Mouse (Mus musculus) cerebellum, adult 11 months (tissue): ENCODE data around the gene Cyp3a57.
"Not testable (repeated sequence)": the region's sequence is repeated elsewhere in the genome, so short reads cannot be mapped to it uniquely, and the experiment has no call there.

Experiments used
- DNase-seq: peaks from one replicate; pipeline ENCODE4 v3.0.0; 2022

Cyp3a57 gene

GRCm38 (mm10) chr5:145344941-145345340 is at the start of gene Cyp3a57:
Gene Cyp3a57 (plus strand): TSS chr5:145345279.
- no peak for DNase-seq

DNA sequence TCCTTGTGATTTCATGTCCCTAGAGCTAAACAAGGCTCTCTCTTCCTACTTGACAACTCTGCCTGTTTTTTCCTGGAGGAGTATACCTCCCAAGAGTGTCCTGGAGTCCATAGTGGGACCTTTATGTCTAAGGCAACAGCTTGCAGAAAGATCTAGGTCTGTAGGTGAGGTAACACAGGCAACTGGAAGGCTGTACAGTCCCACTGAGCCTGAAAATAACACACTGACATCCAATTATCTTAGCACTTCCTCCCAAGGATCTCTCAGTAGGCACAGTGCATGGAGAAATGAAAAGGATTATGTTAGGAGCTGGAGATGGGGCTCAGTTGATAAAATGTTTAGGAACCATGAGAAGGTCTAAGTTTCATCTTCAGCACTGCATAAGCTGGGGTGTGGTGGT is 44.6 kb upstream of the Cyp3a57 start:
- DNase-seq = no peak

- not testable (repeated sequence) for DNase-seq
These were observed 43.3 kb upstream of the Cyp3a57 start for GRCm38 (mm10) chr5:145301796-145302195.

- no peak for DNase-seq
These were observed 42.7 kb upstream of the Cyp3a57 start for GRCm38 (mm10) chr5:145302424-145302823.

- DNase-seq = not testable (repeated sequence)
These were observed 38.1 kb upstream of the Cyp3a57 start for GRCm38 (mm10) chr5:145306953-145307352.

DNA sequence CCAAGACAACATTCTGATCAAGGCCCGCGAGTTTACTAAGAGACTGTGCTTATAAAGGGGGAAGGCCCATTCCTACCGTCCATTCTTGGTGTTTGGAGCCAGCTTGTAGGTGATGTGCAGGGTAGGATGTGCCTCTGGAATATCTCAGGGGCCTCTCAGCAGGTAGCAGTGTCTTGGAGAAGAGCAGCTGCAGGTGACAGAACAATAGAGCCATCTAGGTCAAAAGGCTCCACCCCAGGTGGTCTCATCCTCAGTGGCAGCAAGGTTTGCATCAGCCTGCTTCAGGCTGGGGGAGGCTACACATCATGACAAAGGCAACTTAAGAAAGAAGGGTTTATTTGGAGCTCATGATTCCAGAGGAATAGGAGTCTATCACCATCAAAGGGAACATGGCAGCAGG is 37.3 kb upstream of the Cyp3a57 start:
- DNase-seq = not testable (repeated sequence)

DNA sequence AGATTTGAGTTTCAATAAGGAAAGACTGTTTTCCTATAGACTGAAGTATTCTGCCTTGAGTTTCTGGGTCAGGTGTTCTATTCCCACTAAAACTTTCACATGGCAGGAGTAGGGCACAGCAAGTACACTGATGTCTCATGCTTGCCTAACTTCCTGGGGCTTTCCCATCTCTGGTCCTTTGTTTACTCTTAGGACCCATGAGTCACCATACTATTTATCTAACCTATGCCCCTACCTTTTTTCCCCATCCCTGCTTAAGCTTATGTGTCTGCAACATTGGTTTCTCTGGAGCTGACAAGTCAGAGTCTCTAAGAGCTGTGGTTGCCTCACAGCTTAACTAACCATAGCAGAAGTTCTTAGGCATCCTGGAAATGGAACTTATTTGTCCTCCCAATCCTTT is 31.2 kb upstream of the Cyp3a57 start:
- DNase-seq = no peak

- no peak for DNase-seq
These were observed 27.9 kb upstream of the Cyp3a57 start for GRCm38 (mm10) chr5:145317141-145317540.

DNA sequence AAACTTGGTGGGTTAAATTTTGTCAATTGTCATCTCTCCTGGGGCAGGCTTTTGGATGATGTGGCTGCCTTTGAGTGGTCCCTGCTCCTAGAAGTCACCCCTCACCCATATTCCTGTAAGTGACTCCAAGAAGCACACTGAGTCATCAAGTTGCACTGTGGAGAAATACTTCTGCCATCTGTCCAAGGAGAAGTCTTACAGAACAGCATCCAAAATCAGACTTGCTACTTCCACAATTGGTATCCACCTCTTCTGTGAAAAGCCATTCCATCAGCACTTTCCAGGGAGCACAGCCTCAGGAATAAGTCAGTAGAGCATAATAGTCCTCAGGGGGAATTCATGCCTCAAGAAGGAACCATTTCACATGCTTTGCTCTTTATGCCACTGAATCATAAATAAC is 6.3 kb upstream of the Cyp3a57 start:
- not testable (repeated sequence) for DNase-seq

DNA sequence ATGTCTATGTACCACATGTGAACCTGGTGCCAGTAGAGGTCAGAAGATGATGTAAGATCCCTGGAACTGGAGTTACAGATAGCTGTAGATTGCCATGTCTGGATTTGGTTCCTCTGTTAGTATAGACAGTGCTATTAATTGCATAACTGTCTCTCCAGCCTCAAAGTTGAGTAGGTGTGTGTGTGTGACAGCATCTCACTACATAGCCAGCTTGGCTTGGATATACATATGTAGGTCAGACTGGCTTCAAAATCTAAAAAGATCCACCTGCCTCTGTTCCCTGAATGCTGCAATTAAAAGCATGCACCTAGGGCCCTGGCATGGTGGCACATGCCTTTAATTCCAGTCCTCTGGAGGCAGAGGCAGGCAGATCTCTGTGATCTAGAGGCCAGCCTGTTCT is 4.6 kb downstream of the Cyp3a57 start:
- DNase-seq = no peak

- no peak for DNase-seq
These were observed 8.0 kb downstream of the Cyp3a57 start for GRCm38 (mm10) chr5:145353081-145353480.

GRCm38 (mm10) chr5:145415416-145415815 is 70.3 kb downstream of the Cyp3a57 start:
- DNase-seq = not testable (repeated sequence)

GRCm38 (mm10) chr5:145422287-145422686 is 77.2 kb downstream of the Cyp3a57 start:
- no peak for DNase-seq

DNA sequence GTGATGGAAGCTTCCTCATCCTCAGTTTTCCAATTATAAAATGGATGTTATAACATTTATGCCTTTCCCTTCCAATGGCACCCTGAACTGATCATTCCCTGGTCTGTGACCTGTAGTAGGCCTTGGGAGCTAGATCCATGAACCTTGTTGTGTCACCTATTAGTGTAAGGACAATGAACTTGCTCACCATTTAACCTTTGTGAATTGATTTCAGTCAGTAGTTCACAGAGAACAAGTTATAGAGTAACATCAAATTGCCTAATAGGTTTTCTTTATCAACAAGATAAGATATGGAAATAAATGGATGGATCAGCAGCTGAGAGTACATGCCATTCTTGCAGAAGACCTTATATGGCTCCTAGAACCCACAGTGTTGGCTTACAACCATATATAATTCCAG is 85.9 kb downstream of the Cyp3a57 start:
- no peak for DNase-seq

DNA sequence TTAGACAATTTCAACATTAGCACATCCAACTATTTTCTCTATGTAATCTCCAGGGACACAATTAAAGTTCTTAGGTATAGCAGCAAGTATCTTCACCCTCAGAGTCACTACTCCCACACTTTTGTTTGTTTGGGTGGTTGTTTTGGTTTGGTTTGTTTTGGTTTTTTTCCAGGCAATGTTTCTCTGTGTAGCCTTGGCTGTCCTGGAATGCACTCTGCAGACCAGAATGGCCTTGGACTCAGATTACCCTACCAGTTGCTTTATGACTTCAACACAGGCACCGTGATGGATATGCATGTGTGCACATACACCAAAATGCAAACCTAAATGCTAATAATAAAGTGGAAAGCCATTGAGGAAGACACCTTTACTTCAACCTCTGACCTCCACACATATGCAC is 88.6 kb downstream of the Cyp3a57 start:
- no peak for DNase-seq
